ENCODE assay signal across 12 mouse cellular contexts in the genomic region with DNA sequence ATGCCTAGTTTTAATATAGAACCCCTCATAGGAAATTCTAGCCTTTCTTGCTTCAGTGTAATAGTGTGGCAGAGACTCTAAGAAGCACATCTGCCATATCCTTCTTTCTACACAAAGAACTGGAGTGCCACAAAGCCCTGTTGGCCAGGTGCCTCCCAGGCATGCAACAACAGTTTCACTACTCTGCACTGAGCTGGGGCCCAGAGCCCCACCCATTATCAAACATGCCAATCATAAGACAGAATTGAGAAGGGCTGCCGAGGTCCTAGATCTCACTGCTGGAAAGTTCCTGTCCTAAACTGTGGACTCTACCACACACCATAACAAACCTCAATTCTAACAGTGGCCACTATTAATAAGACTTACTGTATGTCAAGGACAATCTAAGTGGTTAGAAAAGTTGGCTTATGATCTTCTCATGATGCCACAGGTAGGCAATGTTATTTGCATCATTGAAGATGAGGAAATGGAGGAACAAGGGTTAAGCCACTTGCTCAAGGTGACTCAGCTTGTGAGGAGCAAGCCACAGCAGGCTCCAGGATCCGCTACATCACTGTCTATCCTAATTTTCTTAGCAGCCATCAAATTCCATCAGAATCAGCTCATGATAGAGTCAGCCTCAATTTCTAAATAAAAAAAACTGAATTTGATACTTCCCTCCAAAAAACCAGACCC. TPM values are rescaled to one million over a fixed set of nuclear protein-coding genes. Genes with fewer than 3 reads are reported as not detected.
DNase-seq lines count a peak whose midpoint lies in the region; ATAC-seq and TF ChIP-seq lines count a peak whose summit lies in the region.
"Had no signal": no experiment of that assay in that cellular context is flagged by ENCODE, and none has a peak within 500 bp of the region (broad histone marks: within the 10 kb centered on the region; RNA-seq: fewer than 3 reads in every experiment).

No protein-coding gene starts in this region.

- no peak overlapping the region for H3ac ChIP-seq in myocyte (ENCODE audit: control insufficient read depth, insufficient read length)

- peaks cover 3% of the 10 kb centered on the region; the same call in 1 of the 2 replicates for H3K4me1 ChIP-seq in intestine, embryonic 15.5 days (replicated peaks)
- peaks cover 15% of the 10 kb centered on the region for H3K4me1 ChIP-seq in intestine, embryonic 16.5 days (ENCODE audit: control insufficient read depth, insufficient read depth, low read length)
- peaks cover 21% of the 10 kb centered on the region for H3K4me1 ChIP-seq in embryonic facial prominence, embryonic 14.5 days (ENCODE audit: control insufficient read depth, insufficient read depth, low read length)
- H3K4me1 ChIP-seq in midbrain, embryonic 11.5 days (ENCODE audit: control insufficient read depth, insufficient read depth, low read length) = no peaks in the 10 kb centered on the region

- H3K36me3 ChIP-seq in intestine, embryonic 15.5 days = no peaks in the 10 kb centered on the region
- no peaks in the 10 kb centered on the region for H3K36me3 ChIP-seq in intestine, embryonic 16.5 days (ENCODE audit: control insufficient read depth, insufficient read depth, low read length)
- H3K36me3 ChIP-seq in embryonic facial prominence, embryonic 14.5 days (ENCODE audit: control insufficient read depth, insufficient read depth, low read length) = no peaks in the 10 kb centered on the region
- peaks cover 2% of the 10 kb centered on the region for H3K36me3 ChIP-seq in myocyte (ENCODE audit: control insufficient read depth, insufficient read depth)
- H3K36me3 ChIP-seq in midbrain, embryonic 11.5 days (ENCODE audit: control insufficient read depth, insufficient read depth, low read length) = no peaks in the 10 kb centered on the region
- H3K36me3 ChIP-seq: lung, embryonic 15.5 days had no signal

- no peak overlapping the region for H3K9ac ChIP-seq in intestine, embryonic 15.5 days
- H3K9ac ChIP-seq in intestine, embryonic 16.5 days (ENCODE audit: low read depth, low read length) = no peak overlapping the region
- H3K9ac ChIP-seq in embryonic facial prominence, embryonic 14.5 days (ENCODE audit: low read depth, low read length) = no peak overlapping the region
- H3K9ac ChIP-seq in midbrain, embryonic 11.5 days (ENCODE audit: low read length) = no peak overlapping the region
- H3K9ac ChIP-seq: lung, embryonic 15.5 days had no signal

- WGBS in intestine, embryonic 15.5 days = 73% methylated on average over 2 of the region's 2 CpGs
- WGBS in intestine, embryonic 16.5 days = 70% methylated on average over 2 of the region's 2 CpGs
- 64% methylated on average over 2 of the region's 2 CpGs for WGBS in embryonic facial prominence, embryonic 14.5 days
- WGBS in midbrain, embryonic 11.5 days = 76% methylated on average over 2 of the region's 2 CpGs

- ATAC-seq in intestine, embryonic 15.5 days = 0 out of 2 replicates have a peak, but pooled peaks have one; percentile 40
- ATAC-seq in intestine, embryonic 16.5 days = no peak
- no peak for ATAC-seq in embryonic facial prominence, embryonic 14.5 days (ENCODE audit: low read depth)
- no peak for ATAC-seq in midbrain, embryonic 11.5 days (ENCODE audit: low FRiP score)

- no peaks in the 10 kb centered on the region for H3K27me3 ChIP-seq in intestine, embryonic 15.5 days (replicated peaks)
- no peaks in the 10 kb centered on the region for H3K27me3 ChIP-seq in intestine, embryonic 16.5 days (replicated peaks; ENCODE audit: control insufficient read depth, insufficient read depth, low read length)
- no peaks in the 10 kb centered on the region for H3K27me3 ChIP-seq in embryonic facial prominence, embryonic 14.5 days (replicated peaks; ENCODE audit: control insufficient read depth, insufficient read depth, low read length)
- no peaks in the 10 kb centered on the region for H3K27me3 ChIP-seq in myocyte (ENCODE audit: control insufficient read depth, insufficient read depth, insufficient read length)
- H3K27me3 ChIP-seq in midbrain, embryonic 11.5 days (ENCODE audit: control insufficient read depth, insufficient read depth, low read length) = no peaks in the 10 kb centered on the region
- H3K27me3 ChIP-seq: lung, embryonic 15.5 days had no signal

- TF ChIP-seq POLR2A in myocyte (IDR thresholded peaks at IDR 0.05; ENCODE audit: insufficient read length, low read depth) = no peak

- H3K9me3 ChIP-seq in intestine, embryonic 15.5 days = no peaks in the 10 kb centered on the region
- H3K9me3 ChIP-seq in intestine, embryonic 16.5 days (ENCODE audit: control insufficient read depth, low read length) = no peaks in the 10 kb centered on the region
- H3K9me3 ChIP-seq in embryonic facial prominence, embryonic 14.5 days (ENCODE audit: control insufficient read depth, low read length) = no peaks in the 10 kb centered on the region
- no peaks in the 10 kb centered on the region for H3K9me3 ChIP-seq in midbrain, embryonic 11.5 days (ENCODE audit: control insufficient read depth, low read length)
- H3K9me3 ChIP-seq: lung, embryonic 15.5 days had no signal

- peaks cover 38% of the 10 kb centered on the region for H3K79me2 ChIP-seq in myocyte (ENCODE audit: control insufficient read depth, insufficient read depth)

- H3K4me3 ChIP-seq in intestine, embryonic 15.5 days (replicated peaks) = no peak overlapping the region
- no peak overlapping the region for H3K4me3 ChIP-seq in intestine, embryonic 16.5 days (ENCODE audit: low read length)
- H3K4me3 ChIP-seq in embryonic facial prominence, embryonic 14.5 days (ENCODE audit: low read depth, low read length) = no peak overlapping the region
- H3K4me3 ChIP-seq in myocyte = no peak overlapping the region
- H3K4me3 ChIP-seq in midbrain, embryonic 11.5 days (ENCODE audit: low read depth, low read length) = no peak overlapping the region
- H3K4me3 ChIP-seq: lung, embryonic 15.5 days had no signal

- no peak overlapping the region for H3K4me2 ChIP-seq in intestine, embryonic 15.5 days (replicated peaks)
- no peak overlapping the region for H3K4me2 ChIP-seq in intestine, embryonic 16.5 days (ENCODE audit: low read depth, low read length)
- H3K4me2 ChIP-seq in embryonic facial prominence, embryonic 14.5 days (ENCODE audit: low read depth, low read length) = no peak overlapping the region
- peak overlapping the region; percentile 80 for H3K4me2 ChIP-seq in myocyte (ENCODE audit: low read depth)
- no peak overlapping the region for H3K4me2 ChIP-seq in midbrain, embryonic 11.5 days
- H3K4me2 ChIP-seq: lung, embryonic 15.5 days had no signal

- no peak for DNase-seq in embryonic facial prominence, embryonic 14.5 days (ENCODE audit: low spot score)
- peak; percentile 36 to 57 for DNase-seq in thymus, postnatal 36 days
- DNase-seq in frontal cortex, postnatal 10 days (ENCODE audit: low spot score in 2 of 2) = no peak
- no peak for DNase-seq in midbrain, embryonic 11.5 days (ENCODE audit: low spot score, missing footprints)
- DNase-seq: cerebellum, postnatal 25 days; kidney, postnatal 36 days; midbrain, embryonic 14.5 days; right cerebral cortex, postnatal 14 days had no signal

- H3K27ac ChIP-seq in intestine, embryonic 15.5 days = no peak overlapping the region
- no peak overlapping the region for H3K27ac ChIP-seq in intestine, embryonic 16.5 days (ENCODE audit: low read length)
- 0 out of 2 replicates have a peak overlapping the region, but pooled peaks have one; percentile 30 for H3K27ac ChIP-seq in embryonic facial prominence, embryonic 14.5 days (replicated peaks; ENCODE audit: low read depth, low read length)
- no peak overlapping the region for H3K27ac ChIP-seq in midbrain, embryonic 11.5 days (ENCODE audit: low read depth, low read length)
- H3K27ac ChIP-seq: lung, embryonic 15.5 days had no signal

TF ChIP-seq in myocyte, 11 proteins besides CTCF, POLR2A, EP300 and RAD21:
- TF ChIP-seq CEBPB (IDR thresholded peaks at IDR 0.05; ENCODE audit: insufficient read depth, poor library complexity, severe bottlenecking) (peak; percentile 42; the same call in 1 of the 2 replicates), MAX (IDR thresholded peaks at IDR 0.05; ENCODE audit: low read depth) (no peak), TCF3 (IDR thresholded peaks at IDR 0.05; ENCODE audit: insufficient read length, low read depth) (no peak), TCF12 (IDR thresholded peaks at IDR 0.05; ENCODE audit: insufficient read depth, poor library complexity, severe bottlenecking) (no peak)
TF ChIP-seq in myocyte: peak in this region for 1.

RNA-seq across cellular contexts. Expression of a gene that starts 15.1 kb away (rescaled TPM):
- 195 and 211 TPM in 2 replicates for polyA plus RNA-seq in intestine, embryonic 15.5 days (2015; fragmentation: Nextera tagmentation; extraction: Ambion mirVana)
- polyA plus RNA-seq in intestine, embryonic 16.5 days (2015; fragmentation: Nextera tagmentation; extraction: Ambion mirVana) = 217 and 222 TPM in 2 replicates
- 143 and 150 TPM in 2 replicates for polyA plus RNA-seq in embryonic facial prominence, embryonic 14.5 days (2014; fragmentation: Nextera tagmentation; extraction: Ambion mirVana)
- 161 TPM for polyA plus RNA-seq in myocyte (2012; fragmentation: generic; extraction: Trizol)
- 76.7 and 84.2 TPM in 2 replicates for polyA plus RNA-seq in midbrain, embryonic 11.5 days (2014; fragmentation: Nextera tagmentation; extraction: Ambion mirVana)

Comparison
In these comparisons a context has a peak if more than half of its experiments do, and no peak if none do; other contexts are left out.
1. DNase-seq: peak in thymus, postnatal 36 days (2 of 2); none in embryonic facial prominence, embryonic 14.5 days (single experiment), frontal cortex, postnatal 10 days (0 of 2) and midbrain, embryonic 11.5 days (single experiment).